Mouse (Mus musculus) stomach, postnatal 0 days (tissue): ENCODE measurements around the gene Adamtsl4.

Experiments used
- CTCF ChIP-seq: IDR thresholded peaks from 2 replicates; pipeline ENCODE4 v1.5.1; 2016; ENCODE audit warnings: antibody characterized with exemption, low read depth, mild to moderate bottlenecking, moderate library complexity
- EP300 ChIP-seq: optimal IDR thresholded peaks from 2 replicates; pipeline ENCODE3; 2016; ENCODE audit warnings: antibody characterized with exemption

DNA sequence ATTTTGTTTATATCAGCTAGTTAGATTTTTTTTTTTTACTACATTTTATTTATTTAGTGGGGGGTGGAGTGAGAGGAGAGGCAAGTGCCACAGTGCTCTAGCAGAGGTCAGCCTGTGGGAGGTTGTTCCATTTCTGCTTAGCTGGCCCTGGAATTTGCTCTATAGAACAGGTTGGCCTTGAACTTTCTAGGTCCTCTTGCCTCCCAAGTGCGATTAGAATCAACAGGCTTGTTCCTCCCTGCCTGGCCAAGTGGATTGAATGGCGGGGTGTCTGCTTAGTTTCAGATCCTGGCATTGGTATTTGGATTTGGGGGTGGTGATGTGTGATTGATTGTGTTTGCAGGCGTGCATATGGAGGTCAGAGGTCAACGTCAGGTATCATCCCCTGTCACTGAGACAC, 51.6 kb downstream of the Adamtsl4 start:
- TF ChIP-seq CTCF, result no peak
- no peak for TF ChIP-seq EP300
